Mouse (Mus musculus) thymus, adult 2 months (tissue): ENCODE data around the gene Gm17509.

Experiments used
- CTCF ChIP-seq: fragments of 200-500 bp; IDR thresholded peaks from 2 replicates; pipeline ENCODE4 v1.5.1; 2012; ENCODE audit warnings: mild to moderate bottlenecking, control low read depth, low read length, moderate library complexity, borderline replicate concordance; ENCODE audit not compliant: control insufficient read depth, poor library complexity, insufficient read depth; ENCODE audit errors: extremely low read depth
- POLR2A ChIP-seq: fragments of 200-500 bp; IDR thresholded peaks from 2 replicates; pipeline ENCODE4 v1.6.1; 2012; ENCODE audit warnings: mild to moderate bottlenecking, low read length, control low read depth, moderate library complexity; ENCODE audit not compliant: control insufficient read depth, poor library complexity, insufficient read depth; ENCODE audit errors: extremely low read depth

GRCm38 (mm10) chr13:117185329-117185728 is 35.5 kb downstream of the Gm17509 start:
- TF ChIP-seq POLR2A (no peak), CTCF (no peak)
